Mouse (Mus musculus): ENCODE results near the gene Rnf113a1.
"Not testable (repeated sequence)": the region's sequence is repeated elsewhere in the genome, so short reads cannot be mapped to it uniquely, and the experiment has no call there.

Rnf113a1 gene

DNA sequence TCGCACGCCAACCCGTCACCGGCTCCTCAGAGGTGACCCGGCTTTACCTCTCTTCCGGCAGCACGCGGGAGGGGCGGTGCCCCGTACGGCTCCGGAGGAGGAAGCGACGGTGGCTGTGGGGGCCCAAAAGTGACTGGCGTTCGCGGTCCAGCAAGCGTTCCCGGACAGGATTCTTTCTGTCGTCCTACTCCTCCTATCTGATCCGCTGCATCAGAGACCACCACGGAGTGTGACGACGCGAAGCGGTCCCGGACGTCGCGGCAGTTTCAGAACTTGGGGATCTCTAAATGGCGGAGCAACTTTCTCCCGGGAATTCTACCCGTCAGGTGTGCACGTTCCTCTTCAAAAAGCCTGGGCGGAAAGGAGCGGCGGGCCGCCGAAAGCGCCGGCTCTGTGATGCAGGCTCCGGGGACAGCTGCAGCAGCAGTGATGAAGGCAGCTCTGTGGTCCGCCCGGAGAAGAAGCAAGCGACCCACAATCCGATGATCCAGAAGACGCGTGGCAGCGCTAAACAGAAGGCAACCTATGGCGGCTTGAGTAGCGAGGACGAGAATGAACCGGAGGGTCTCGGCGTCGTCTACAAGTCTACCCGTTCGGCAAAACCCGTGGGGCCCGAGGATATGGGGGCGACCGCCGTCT is at the start of gene Rnf113a1, which contains the start of gene Ndufa1:
Gene Rnf113a1, plus strand, starts transcription at position 141 of the 639 bp plus-strand sequence.
Gene Ndufa1, minus strand, starts transcription at position 59 of the 639 bp plus-strand sequence.
- peak; percentile 75 for DNase-seq (ENCODE audit: low read depth)

- DNase-seq (ENCODE audit: low read depth) = no peak
Measured at GRCm38 (mm10) chrX:37141732-37142131, 49.3 kb upstream of the Rnf113a1 start.

- not testable (repeated sequence) for DNase-seq (ENCODE audit: low read depth)
Measured at GRCm38 (mm10) chrX:37144498-37144897, 46.5 kb upstream of the Rnf113a1 start.

DNA sequence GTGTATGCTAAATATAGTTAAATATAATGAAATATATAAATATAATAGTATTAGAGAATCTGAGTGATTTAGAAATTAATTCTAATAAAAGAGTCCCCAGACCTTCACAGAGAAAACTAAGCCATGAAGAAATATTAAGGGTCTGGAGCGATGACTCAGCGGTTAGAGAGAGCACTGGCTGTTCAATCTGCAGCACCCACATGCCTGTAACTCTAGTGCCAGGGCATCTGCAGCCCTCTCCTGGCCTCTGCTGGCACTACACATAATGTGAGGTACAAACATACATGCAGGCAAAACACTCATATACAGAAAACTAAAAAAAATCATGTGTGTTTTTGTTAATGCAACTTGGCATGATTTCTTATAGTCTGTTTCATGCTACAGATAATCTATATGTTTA is 46.1 kb upstream of the Rnf113a1 start:
- peak; percentile 64 for DNase-seq (ENCODE audit: low read depth)

DNA sequence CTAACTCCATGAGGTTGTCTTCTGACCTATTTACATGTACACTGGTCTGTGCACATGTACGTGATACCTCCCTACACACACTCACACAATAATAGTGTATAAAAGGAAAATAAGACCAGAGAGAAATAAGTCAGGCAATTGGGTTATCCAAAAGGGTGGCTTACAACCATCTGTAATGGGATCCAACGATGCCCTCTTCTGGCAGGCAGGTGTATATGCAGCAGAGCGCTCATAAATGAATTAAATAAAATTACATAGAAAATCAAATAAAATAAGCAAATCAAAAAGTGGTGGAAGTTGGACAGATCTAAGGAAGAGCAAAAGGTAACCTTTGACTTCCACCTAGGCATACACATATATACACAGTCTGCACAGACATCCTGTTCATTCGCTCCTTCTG is 33.2 kb upstream of the Rnf113a1 start:
- peak; percentile 50 for DNase-seq (ENCODE audit: low read depth)

- DNase-seq (ENCODE audit: low read depth) = no peak
Measured at GRCm38 (mm10) chrX:37161169-37161568, 29.9 kb upstream of the Rnf113a1 start.

GRCm38 (mm10) chrX:37163115-37163514 is 27.9 kb upstream of the Rnf113a1 start:
- no peak for DNase-seq (ENCODE audit: low read depth)

GRCm38 (mm10) chrX:37167085-37167484 is 24.0 kb upstream of the Rnf113a1 start:
- peak; percentile 77 for DNase-seq (ENCODE audit: low read depth)

- no peak for DNase-seq (ENCODE audit: low read depth)
Measured at GRCm38 (mm10) chrX:37168742-37169141, 22.3 kb upstream of the Rnf113a1 start, which contains the start of gene Akap14. Gene Akap14, minus strand, starts transcription at chrX:37168842.

GRCm38 (mm10) chrX:37184401-37184800 is 6.6 kb upstream of the Rnf113a1 start:
- not testable (repeated sequence) for DNase-seq (ENCODE audit: low read depth)

- no peak for DNase-seq (ENCODE audit: low read depth)
Measured at GRCm38 (mm10) chrX:37190755-37191104, 315 bp upstream of the Rnf113a1 start.

DNA sequence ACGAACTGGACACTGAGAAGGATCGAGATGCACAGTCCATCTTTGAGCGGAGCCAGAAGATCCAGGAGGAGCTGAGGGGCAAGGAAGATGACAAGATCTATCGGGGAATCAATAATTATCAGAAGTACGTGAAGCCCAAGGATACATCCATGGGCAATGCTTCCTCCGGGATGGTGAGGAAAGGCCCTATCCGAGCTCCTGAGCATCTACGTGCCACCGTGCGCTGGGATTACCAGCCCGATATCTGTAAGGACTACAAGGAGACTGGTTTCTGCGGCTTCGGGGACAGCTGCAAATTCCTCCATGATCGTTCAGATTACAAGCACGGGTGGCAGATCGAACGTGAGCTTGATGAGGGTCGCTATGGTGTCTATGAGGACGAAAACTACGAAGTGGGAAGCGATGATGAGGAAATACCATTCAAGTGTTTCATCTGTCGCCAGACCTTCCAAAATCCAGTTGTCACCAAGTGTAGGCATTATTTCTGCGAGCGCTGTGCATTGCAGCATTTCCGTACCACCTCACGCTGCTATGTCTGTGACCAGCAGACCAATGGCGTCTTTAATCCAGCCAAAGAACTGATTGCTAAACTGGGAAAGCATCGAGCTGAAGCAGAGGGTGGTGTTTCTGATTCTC is 817 bp downstream of the Rnf113a1 start:
- peak; percentile 5 for DNase-seq (ENCODE audit: low read depth)

- DNase-seq (ENCODE audit: low read depth) = no peak
Measured at GRCm38 (mm10) chrX:37198676-37199075, 7.6 kb downstream of the Rnf113a1 start.

GRCm38 (mm10) chrX:37210941-37211340 is 19.9 kb downstream of the Rnf113a1 start, which contains the start of gene Gm9:
Gene Gm9, minus strand, starts transcription at chrX:37211041.
- no peak for DNase-seq (ENCODE audit: low read depth)

DNA sequence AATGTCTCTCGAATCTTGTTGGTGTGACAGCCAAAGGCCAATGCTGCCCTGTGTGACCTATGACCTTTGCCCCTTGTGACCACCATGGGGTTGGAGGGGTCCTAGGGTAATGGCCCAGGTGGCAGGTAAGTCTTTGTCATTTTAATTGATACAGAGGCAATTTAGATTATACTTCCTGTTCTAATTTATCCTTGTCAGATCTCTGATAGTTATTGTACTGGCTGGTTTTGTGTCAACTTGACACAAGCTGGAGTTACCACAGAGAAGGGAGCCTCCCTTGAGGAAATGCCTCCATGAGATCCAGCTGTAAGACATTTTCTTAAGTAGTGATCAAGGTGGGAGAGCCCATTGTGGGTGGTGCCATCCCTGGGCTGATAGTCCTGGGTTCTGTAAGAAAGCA is 31.1 kb downstream of the Rnf113a1 start, which contains the start of gene Rhox1:
Gene Rhox1, minus strand, starts transcription at position 101 of the 400 bp plus-strand sequence.
- not testable (repeated sequence) for DNase-seq (ENCODE audit: low read depth)

Measured in NIH3T3 (cell line).